Mouse (Mus musculus): Measurements from ENCODE around the gene Setd4.
"Not testable (repeated sequence)": the region's sequence is repeated elsewhere in the genome, so short reads cannot be mapped to it uniquely, and the experiment has no call there.

Gene Setd4

GRCm38 (mm10) chr16:93603439-93604212, at the start of gene Setd4:
Setd4 (minus strand) TSS chr16:93604063.
- peak; percentile 91 for DNase-seq (ENCODE audit: low spot score)

- no peak for DNase-seq (ENCODE audit: low spot score)
Measured at GRCm38 (mm10) chr16:93648441-93649183, 44.7 kb upstream of the Setd4 start.

GRCm38 (mm10) chr16:93644006-93644405, 40.1 kb upstream of the Setd4 start:
- no peak for DNase-seq (ENCODE audit: low spot score)

GRCm38 (mm10) chr16:93627761-93628400, 24.0 kb upstream of the Setd4 start, which contains the start of gene Gm5678:
Gm5678 (plus strand) TSS chr16:93628097.
- no peak for DNase-seq (ENCODE audit: low spot score)

GRCm38 (mm10) chr16:93626745-93627144, 22.9 kb upstream of the Setd4 start:
- no peak for DNase-seq (ENCODE audit: low spot score)

- no peak for DNase-seq (ENCODE audit: low spot score)
Measured at GRCm38 (mm10) chr16:93624671-93625070, 20.8 kb upstream of the Setd4 start.

- DNase-seq (ENCODE audit: low spot score): not testable (repeated sequence)
Measured at GRCm38 (mm10) chr16:93623759-93624158, 19.9 kb upstream of the Setd4 start.

- DNase-seq (ENCODE audit: low spot score): peak; percentile 27
Measured at GRCm38 (mm10) chr16:93615118-93615870, 11.4 kb upstream of the Setd4 start.

- no peak for DNase-seq (ENCODE audit: low spot score)
Measured at GRCm38 (mm10) chr16:93610961-93611360, 7.1 kb upstream of the Setd4 start.

GRCm38 (mm10) chr16:93609796-93610195, 5.9 kb upstream of the Setd4 start:
- DNase-seq (ENCODE audit: low spot score): no peak

- DNase-seq (ENCODE audit: low spot score): no peak
Measured at GRCm38 (mm10) chr16:93608731-93609130, 4.9 kb upstream of the Setd4 start.

GRCm38 (mm10) chr16:93607669-93608101, 3.8 kb upstream of the Setd4 start:
- peak; percentile 68 for DNase-seq (ENCODE audit: low spot score)

GRCm38 (mm10) chr16:93606146-93606545, 2.3 kb upstream of the Setd4 start:
- DNase-seq (ENCODE audit: low spot score): no peak

GRCm38 (mm10) chr16:93605553-93605952, 1.7 kb upstream of the Setd4 start, which contains the start of gene Cbr1:
Cbr1 (plus strand) TSS chr16:93605853.
- DNase-seq (ENCODE audit: low spot score): no peak

- DNase-seq (ENCODE audit: low spot score): peak; percentile 59
Measured at GRCm38 (mm10) chr16:93604481-93604969, 662 bp upstream of the Setd4 start.

- no peak for DNase-seq (ENCODE audit: low spot score)
Measured at GRCm38 (mm10) chr16:93599461-93599860, 4.4 kb downstream of the Setd4 start.

- DNase-seq (ENCODE audit: low spot score): no peak
Measured at GRCm38 (mm10) chr16:93597551-93597950, 6.3 kb downstream of the Setd4 start.

GRCm38 (mm10) chr16:93596807-93597206, 7.1 kb downstream of the Setd4 start:
- no peak for DNase-seq (ENCODE audit: low spot score)

- DNase-seq (ENCODE audit: low spot score): no peak
Measured at GRCm38 (mm10) chr16:93595766-93596165, 8.1 kb downstream of the Setd4 start.

GRCm38 (mm10) chr16:93594448-93594847, 9.4 kb downstream of the Setd4 start:
- DNase-seq (ENCODE audit: low spot score): no peak

- DNase-seq (ENCODE audit: low spot score): no peak
Measured at GRCm38 (mm10) chr16:93593406-93593805, 10.5 kb downstream of the Setd4 start.

GRCm38 (mm10) chr16:93592711-93593110, 11.2 kb downstream of the Setd4 start:
- DNase-seq (ENCODE audit: low spot score): no peak

All from left cerebral cortex, adult 11 months (tissue).